Mouse (Mus musculus) heart, adult 8-10 months (tissue): ENCODE measurements around the gene Afap1. TPM values are rescaled to one million over a fixed set of nuclear protein-coding genes. Genes with fewer than 3 reads are reported as not detected.

Source experiments
- DNase-seq: peaks from one replicate; pipeline ENCODE4 v3.0.0; 2022; ENCODE audit warnings: low spot score
- total RNA-seq, 4 experiments: library from RNA; stranded (reverse); gene quantifications; 2 replicates each; pipeline ENCODE4 v1.2.4; 2022

Gene Afap1
- total RNA-seq, 4 experiments from 2014 or later, result 16.3 to 21.5 (median 20.7) TPM

GRCm38 (mm10) chr5:35931296-35931695, 38.2 kb downstream of the Afap1 start:
- DNase-seq, result no peak

- DNase-seq, result no peak
Observed at GRCm38 (mm10) chr5:35933059-35933458, 39.9 kb downstream of the Afap1 start.

- DNase-seq, result no peak
Observed at GRCm38 (mm10) chr5:35935939-35936338, 42.8 kb downstream of the Afap1 start.

DNA sequence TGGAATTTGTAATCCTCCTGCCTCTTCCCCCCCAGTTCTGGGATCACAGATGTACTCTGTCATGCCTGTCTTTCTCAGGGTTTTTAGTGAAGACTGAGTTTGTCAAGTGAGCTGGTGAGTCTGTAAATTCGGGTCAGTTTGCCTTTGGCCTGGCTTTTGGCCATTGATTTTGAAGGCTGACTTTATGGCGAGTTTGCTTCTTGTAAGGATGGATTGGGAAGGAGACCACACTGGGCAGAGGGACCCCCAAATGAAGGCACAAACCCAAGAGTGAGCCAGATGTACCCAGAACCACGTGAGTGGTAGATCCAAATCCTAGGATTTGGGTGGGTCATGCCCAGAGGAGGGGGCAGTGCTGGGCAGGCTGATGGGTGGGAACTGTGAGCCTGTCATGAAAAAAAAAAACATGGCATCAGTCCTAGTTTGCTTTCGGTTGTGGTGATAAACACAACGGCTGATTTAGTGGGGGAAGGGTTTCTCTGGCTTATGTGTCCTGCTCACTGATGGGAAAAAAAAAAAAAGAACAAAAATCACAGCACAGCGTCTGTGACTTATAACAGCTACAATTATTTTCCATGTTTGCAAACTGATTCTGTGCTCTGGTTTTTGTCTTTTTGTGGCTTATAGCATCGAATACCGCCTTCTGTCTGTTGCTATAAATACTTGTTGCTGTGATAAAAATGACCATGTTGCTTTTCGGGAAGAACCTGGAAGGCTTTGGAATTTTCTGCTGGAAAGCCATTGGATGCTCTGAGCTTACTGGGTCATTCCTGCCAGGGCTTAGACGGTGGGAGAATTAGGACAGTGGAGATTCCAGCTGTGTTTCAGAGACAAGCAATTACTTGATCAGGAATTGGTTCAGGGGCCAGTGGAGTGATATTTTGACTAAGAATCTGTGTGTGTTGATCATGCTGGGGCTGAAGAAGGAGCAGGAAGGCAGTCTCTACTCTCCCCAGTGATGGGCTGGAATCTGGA, 45.4 kb downstream of the Afap1 start:
- peak; percentile 50 for DNase-seq

- DNase-seq, result no peak
Observed at GRCm38 (mm10) chr5:35939958-35940357, 46.8 kb downstream of the Afap1 start.

DNA sequence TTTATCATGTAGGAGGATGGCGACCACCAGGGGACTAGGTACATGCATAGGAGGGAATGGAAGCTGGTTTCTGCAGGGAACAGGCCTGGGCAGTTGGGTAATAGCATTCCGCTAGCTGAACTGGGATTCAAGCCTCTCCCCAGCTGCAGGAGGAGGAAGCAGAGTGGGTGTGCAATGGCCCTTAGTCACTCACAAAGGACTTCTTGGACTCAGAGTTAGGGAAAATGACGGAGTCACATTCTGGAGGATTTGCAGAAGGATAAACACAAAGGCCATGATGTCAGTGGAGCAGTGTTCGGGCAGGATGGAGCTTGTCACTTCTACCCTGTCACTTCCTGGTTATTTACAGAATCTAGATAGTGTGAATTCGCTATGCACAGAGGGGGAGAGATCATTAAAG, 50.4 kb downstream of the Afap1 start:
- DNase-seq, result peak; percentile 66

DNA sequence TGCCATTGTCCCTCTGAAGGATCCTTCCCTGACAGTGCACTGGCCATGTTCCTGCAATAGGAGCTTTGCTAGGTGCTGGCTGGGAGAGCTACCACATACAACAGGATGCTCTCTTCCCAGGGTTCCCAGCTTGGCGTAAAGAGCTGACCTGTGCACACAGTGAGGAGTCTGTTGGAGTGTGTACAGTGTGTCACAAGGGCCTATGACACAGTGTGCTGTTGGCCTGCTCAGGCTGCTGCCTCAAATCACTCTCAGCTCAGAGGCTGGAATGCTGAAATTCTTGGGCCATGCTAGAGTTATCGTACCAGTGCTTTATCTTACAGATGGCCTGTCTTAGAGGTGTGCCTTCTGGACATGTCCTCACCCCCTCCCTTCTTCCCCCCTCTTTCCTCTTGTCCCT, 53.7 kb downstream of the Afap1 start:
- no peak for DNase-seq

GRCm38 (mm10) chr5:35947427-35947826, 54.3 kb downstream of the Afap1 start:
- no peak for DNase-seq

- no peak for DNase-seq
Observed at GRCm38 (mm10) chr5:35948225-35948975, 55.3 kb downstream of the Afap1 start.

- DNase-seq, result no peak
Observed at GRCm38 (mm10) chr5:35949061-35949460, 55.9 kb downstream of the Afap1 start.

- DNase-seq, result no peak
Observed at GRCm38 (mm10) chr5:35950504-35950903, 57.4 kb downstream of the Afap1 start.

DNA sequence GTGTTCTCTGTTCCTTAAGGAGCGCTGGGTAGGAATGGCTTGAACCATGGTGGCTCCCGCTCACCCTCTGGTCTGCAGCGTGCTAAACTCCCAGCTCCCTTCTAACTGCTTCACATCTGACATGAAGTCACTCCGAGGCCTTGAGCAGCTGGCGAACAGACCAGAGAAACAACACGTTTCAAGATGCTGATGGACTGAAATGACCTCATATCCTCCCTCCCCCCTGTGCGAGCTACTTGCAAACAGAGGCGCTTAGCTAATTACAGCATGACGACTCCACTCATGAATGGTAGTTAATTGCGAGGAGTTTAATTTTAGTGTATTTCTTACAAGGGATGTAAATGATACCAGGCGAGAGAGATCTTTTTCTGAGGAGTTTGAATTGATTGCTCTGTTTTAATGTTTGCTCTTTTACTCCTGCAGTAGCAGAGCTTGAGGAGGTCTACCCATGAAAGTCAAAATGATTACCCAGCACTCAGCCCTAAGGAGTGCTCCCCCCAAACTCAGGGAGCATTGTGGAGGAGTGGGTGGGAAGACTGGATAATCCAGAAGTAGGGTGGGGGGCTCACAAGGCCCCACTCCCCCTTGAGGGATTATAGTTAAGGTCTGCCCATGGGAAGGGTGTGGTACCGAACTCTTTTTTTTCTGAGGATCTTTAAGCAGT, 61.1 kb downstream of the Afap1 start:
- peak; percentile 43 for DNase-seq

DNA sequence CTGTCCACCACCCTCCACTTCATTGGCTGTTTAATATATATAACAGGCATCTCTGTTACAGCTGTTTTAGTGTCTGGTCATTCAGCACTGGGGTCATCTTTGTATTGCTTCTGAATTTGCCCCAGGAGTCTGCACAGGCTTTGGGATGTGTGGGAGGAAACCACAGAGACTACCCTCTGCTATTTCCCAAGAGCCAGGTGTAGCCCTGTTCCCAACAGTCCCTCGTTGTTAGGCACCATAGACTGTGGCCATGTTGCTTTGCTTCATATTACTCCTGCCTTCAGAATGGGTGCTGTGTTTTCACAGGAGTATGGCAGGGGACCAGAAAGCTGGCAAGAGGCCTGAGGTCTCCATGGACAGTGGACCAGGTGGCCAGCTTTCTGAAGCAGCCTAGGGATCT, 63.1 kb downstream of the Afap1 start:
- no peak for DNase-seq

- DNase-seq, result no peak
Observed at GRCm38 (mm10) chr5:35958681-35959080, 65.6 kb downstream of the Afap1 start.

DNA sequence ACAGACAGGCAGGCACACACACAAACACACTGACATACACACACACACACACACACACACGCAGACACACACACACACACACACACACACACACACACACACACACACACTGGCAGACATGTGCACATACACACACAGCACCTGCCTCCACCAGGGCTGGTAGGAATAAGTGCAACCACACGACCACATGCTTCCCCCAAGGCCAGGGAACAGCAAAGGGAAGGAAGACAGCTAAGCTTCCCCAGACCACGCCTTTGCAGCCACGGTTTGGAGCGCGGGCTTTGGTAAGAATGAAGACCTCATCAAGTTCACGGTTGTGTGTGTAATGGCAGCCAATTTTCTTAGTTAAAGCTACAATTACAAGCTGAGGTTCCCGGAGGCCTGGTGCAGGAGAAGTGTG, 67.0 kb downstream of the Afap1 start:
- no peak for DNase-seq

GRCm38 (mm10) chr5:35961271-35961670, 68.2 kb downstream of the Afap1 start:
- DNase-seq, result no peak

GRCm38 (mm10) chr5:35963635-35964034, 70.5 kb downstream of the Afap1 start:
- DNase-seq, result peak; percentile 49

DNA sequence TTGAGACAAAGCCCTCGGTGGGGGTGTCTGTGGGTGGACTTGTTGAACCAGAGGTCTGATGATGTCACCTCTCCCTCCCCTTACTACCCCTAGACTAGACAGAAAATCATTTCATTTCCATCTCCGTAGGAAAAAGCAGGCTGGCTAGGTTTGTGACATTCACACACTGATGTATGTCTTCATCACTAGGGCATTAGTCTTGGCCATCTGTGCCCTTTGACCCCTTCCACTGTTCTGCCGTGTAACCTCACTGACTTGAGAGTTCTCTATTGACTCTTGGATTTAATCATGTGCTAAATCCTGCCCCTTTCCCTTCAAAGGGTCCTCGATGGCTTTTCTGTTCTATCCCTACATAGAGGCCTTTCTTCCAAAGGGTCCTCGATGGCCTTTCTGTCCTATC, 71.9 kb downstream of the Afap1 start:
- DNase-seq, result no peak

- no peak for DNase-seq
Observed at GRCm38 (mm10) chr5:35969857-35970256, 76.7 kb downstream of the Afap1 start.

DNA sequence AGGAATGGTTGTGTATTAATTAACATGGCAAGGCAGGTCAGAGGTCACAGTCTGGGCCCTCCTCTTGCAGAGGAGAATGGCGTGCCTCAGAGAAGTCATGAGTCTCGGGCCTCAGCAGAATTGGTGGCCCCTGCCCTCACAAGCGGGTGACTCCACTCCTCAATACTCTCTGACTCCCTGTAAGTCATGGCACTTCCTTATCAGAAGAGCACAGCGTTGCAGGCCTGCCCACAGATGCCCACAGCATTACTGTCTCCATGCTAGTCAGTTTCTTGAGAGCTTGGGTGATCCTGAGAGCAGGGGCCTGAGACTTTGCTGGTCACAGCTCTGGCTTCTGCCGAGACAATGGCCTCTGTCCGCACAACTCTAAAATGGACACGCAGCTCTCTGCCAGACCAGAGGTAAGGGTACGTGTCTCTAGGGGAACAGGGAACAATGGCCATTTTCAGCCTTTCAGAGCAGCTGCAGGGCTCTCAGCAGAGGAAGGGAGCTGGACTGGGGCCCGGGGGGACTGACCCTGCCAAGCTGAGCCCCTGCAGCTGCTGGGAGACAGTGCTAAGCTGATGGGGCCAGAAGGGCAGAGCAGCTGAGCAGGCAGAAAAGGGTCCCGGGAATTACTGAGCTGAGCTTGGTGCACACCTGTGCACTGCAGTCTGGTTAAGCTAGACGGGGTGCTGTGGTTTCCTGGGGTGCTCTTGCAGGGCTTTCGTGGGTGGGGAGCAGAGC, 77.4 kb downstream of the Afap1 start:
- peak; percentile 33 for DNase-seq

DNA sequence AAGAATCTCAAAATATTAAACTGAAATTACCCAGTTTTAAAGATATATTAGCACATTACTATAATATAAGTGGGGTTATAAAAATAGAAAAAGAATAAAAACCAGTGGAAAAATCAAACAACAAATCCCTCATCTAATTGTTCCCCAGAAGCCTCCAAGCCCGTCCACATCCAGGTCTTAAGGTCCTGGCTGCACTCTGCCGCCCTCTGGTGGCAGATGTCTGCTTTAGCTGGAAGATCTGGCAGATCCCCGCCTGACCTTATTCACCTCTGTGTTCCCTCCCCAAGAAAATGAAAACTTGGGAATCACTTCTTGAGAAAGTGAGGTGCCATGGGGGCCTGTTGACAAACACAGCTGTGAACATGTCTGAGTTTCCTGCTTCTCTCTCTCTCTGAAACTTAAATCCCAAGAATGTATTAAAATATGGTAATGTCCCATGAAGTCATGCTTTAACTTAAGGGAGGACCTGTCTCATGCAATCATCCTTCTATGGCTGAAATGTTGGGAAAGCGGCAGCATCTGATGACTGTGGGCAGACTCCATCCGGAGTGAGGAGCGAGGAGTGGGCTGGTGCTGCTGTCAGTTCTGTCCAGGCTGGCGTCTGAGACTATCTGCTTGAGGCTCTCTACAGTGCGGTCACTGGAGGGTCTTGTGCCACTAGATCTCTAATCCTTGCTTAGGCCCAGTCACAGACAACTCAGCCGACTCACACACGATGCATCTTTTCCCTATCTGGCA, 78.9 kb downstream of the Afap1 start:
- peak; percentile 62 for DNase-seq
